Mouse (Mus musculus): ENCODE results near the gene Mief2.

Mief2 gene

GRCm38 (mm10) chr11:60776829-60777740 is 48.9 kb downstream of the Mief2 start, which contains the start of the genes Top3a and Smcr8:
TSS of gene Top3a (minus strand) at chr11:60777365.
TSS of gene Smcr8 (plus strand) at chr11:60777524.
- DNase-seq (ENCODE audit: low read depth): peak; percentile 96

- DNase-seq (ENCODE audit: low read depth): no peak
Measured at GRCm38 (mm10) chr11:60777801-60778370, 49.7 kb downstream of the Mief2 start.

- no peak for DNase-seq (ENCODE audit: low read depth)
Measured at GRCm38 (mm10) chr11:60779673-60780189, 51.5 kb downstream of the Mief2 start.
